Mouse (Mus musculus) splenic B cell, adult 2 months (primary cell): ENCODE measurements around the gene Ppp1r14c.
"Not testable (repeated sequence)": the region's sequence is repeated elsewhere in the genome, so short reads cannot be mapped to it uniquely, and the experiment has no call there.

Experiments used
- DNase-seq: peaks from one replicate; pipeline ENCODE4 v3.0.0-alpha.2; 2011; ENCODE audit warnings: low read depth, low spot score
- H3K27me3 ChIP-seq: 2 replicates; pipeline ENCODE4 v1.6.1; 2012; ENCODE audit warnings: mild to moderate bottlenecking, low read length, moderate library complexity, mixed read lengths; ENCODE audit not compliant: control insufficient read depth, poor library complexity, insufficient read depth, severe bottlenecking
- H3K36me3 ChIP-seq: 2 replicates; pipeline ENCODE4 v1.6.1; 2012; ENCODE audit warnings: mild to moderate bottlenecking, low read length, moderate library complexity, mixed read lengths; ENCODE audit not compliant: control insufficient read depth, poor library complexity, insufficient read depth, severe bottlenecking

Ppp1r14c gene

DNA sequence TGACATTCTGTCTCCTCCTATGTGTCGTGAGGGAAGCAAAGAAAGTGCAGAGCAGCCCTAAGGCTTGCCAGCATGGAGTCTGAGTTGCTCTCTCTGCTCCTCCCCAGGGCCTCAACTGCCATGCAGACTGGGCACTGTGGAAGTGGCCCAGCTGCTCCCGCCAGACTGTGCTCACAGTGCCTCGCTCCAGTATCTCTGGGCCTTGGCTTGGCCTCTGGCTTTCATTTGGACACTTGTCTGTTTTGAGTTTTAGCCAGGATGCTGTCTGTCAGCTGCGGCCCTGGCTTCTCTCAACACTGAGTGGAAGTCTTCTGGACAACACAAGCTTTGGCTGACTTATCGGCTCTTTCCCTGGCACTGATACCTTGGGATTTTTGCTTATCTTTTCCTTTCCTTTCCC is 49.0 kb downstream of the Ppp1r14c start:
- no peaks in the 10 kb centered on the region for H3K36me3 ChIP-seq
- H3K27me3 ChIP-seq, result no peaks in the 10 kb centered on the region
- no peak for DNase-seq

DNA sequence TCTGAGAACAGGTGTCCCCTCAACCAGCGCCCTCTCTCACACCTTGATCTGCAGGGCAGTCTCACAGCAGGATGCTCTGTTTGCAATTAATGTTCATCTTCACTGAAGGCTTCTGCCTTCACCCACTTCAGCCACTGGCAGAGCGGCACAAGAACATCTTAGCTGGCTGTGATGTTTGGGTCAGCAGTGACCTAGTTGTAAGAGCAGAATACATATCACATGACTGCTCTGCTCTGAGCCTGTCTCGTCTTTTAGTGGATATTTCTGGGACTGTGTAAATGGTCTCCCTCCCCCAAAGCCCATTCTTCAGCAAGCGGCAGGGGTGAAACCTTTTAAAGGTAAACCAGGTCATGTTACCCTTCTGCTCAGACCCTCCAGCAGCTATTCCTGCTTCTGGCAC is 50.7 kb downstream of the Ppp1r14c start:
- no peak for DNase-seq
- no peaks in the 10 kb centered on the region for H3K36me3 ChIP-seq
- H3K27me3 ChIP-seq, result no peaks in the 10 kb centered on the region

DNA sequence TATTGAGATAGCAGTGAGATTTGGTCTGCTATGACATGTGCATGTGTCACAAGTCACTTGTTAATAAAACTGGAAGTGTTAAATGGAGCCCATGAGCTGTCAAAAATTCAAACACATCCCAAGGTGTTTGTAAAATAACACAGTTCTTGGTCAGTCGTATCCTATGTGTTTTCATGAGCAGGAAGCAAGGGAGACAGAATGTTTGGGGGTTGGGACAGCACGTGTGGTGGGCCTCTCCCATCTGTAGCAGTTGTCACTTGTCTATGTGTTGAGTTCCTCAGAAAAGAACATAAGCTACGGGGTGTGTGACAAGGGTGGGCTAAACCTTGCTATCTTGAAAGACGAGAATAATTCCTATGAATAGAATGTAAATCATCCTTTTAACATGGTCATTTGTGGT is 51.6 kb downstream of the Ppp1r14c start:
- no peak for DNase-seq
- H3K36me3 ChIP-seq, result no peaks in the 10 kb centered on the region
- H3K27me3 ChIP-seq, result no peaks in the 10 kb centered on the region

- Histone ChIP-seq H3K27me3 (no peaks in the 10 kb centered on the region), H3K36me3 (no peaks in the 10 kb centered on the region)
- no peak for DNase-seq
Observed at GRCm38 (mm10) chr10:3424016-3424415, 58.2 kb downstream of the Ppp1r14c start.

DNA sequence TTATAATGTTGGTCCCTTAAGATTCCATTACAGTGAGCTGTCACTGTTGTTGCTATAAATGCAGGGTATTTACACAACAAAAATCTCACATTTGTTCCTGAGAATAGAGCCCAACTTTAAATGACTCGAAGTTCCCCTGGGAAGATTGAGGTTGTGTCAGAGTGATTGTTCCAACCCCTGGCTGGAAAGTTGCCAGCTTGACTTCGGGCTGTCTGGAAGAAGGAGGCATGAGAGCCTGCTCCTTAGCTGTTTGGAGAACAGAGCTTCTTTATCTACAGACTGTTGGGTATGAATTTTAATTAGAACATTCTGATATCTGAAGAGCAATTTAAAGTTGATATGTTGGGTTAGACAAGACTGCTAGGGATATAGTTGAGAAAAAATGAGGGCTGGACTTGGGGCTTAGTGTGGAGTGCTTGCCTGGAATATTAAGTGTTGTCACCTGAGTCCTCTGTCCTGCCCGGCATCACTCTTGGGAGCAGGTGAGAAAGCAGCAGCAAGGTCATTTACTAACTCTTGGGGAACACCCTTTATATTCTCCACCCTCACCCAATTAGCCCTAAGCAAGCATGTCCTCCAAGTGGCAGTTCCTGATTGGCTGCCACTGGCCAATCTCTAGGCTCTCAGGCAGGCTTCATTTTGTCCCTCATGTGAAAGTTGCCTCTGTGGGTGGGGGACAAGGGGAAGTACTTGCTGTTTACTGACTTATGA is 62.0 kb downstream of the Ppp1r14c start:
- Histone ChIP-seq H3K36me3 (no peaks in the 10 kb centered on the region), H3K27me3 (no peaks in the 10 kb centered on the region)
- no peak for DNase-seq

GRCm38 (mm10) chr10:3434848-3435474 is 69.1 kb downstream of the Ppp1r14c start:
- no peak for DNase-seq

DNA sequence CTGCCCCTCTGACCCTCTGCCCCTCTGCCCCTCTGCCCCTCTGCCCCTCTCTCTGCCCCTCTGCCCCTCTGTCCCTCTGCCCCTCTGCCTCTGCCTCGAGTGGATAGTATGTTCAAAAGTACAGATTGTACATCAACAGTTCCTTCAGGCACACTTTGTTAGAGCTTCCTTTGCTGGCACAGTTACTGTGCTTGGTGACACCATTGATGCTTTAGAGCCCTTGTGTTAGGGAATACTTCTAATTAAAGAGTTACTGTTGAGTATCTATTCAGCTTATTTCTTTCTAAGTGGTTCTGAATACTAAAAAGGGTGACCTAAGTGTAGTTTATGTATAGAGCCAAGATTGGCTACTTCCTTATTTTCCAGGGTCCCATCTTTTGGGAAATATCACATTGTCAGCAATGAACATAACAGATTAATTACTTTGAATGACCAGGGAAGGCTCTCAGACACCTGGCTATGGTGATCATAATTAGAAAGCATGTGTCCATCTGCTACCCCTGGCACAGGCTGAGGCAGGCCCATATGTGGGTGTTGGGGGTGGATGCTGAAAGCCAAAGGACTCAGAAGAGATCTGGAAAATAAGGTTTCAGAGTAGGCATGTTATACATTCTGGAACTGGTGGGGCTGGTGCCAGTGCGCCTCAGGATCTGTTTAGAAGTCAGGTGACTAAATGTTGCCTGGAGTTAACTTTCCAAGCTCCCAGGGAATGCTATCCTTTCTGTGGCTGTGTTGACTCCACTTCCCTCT is 75.0 kb downstream of the Ppp1r14c start:
- Histone ChIP-seq H3K27me3 (no peaks in the 10 kb centered on the region), H3K36me3 (no peaks in the 10 kb centered on the region)
- no peak for DNase-seq

More at GRCm38 (mm10) chr10:3434848-3435474, 69.1 kb downstream of the Ppp1r14c start:
- Histone ChIP-seq H3K36me3 (no peaks in the 10 kb centered on the region), H3K27me3 (no peaks in the 10 kb centered on the region)

- H3K27me3 ChIP-seq, DNase-seq, H3K36me3 ChIP-seq: not testable (repeated sequence)
Observed at GRCm38 (mm10) chr10:3446748-3447147, 80.9 kb downstream of the Ppp1r14c start.

DNA sequence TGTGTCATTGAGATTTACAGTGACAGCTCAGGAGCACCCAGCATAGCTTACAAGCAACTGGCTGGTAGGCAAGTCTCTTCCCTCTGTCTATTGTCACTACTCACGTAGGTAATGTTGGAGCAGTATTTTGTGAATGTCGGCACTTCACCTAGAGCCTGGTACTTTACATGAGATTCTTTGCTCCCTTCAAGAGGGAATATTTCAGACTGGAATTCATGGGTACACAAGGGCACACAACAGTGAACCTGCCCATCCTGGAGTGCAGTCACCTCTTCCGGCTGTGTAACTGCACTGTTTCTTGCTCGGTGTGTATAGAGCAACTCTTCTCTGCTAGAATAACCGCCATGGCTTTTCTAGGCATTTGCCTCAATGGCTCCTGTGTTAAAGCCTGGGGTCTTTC is 82.8 kb downstream of the Ppp1r14c start:
- no peaks in the 10 kb centered on the region for H3K27me3 ChIP-seq
- no peak for DNase-seq
- H3K36me3 ChIP-seq, result no peaks in the 10 kb centered on the region

DNA sequence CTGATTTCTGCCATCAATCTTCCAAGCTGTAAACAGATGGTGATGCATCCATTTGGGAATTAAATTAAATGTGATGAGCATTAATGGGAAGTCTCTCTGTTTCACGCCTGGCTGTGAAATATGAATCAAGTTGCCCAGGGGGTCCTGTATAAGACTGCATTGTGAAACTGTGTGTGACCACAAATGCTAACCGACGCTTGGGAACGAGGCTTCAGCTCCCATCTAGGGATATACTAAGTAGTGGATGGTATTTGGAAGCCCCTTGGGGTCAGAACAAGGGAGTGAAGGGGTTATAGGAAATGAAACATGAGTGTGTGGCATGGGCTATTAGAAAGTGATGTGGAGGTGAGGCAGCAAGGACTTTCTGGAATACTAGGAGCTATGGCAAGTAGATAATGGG is 86.1 kb downstream of the Ppp1r14c start:
- Histone ChIP-seq H3K27me3 (no peaks in the 10 kb centered on the region), H3K36me3 (no peaks in the 10 kb centered on the region)
- no peak for DNase-seq

GRCm38 (mm10) chr10:3452822-3453475 is 87.1 kb downstream of the Ppp1r14c start:
- no peak for DNase-seq
- Histone ChIP-seq H3K36me3 (no peaks in the 10 kb centered on the region), H3K27me3 (no peaks in the 10 kb centered on the region)

DNA sequence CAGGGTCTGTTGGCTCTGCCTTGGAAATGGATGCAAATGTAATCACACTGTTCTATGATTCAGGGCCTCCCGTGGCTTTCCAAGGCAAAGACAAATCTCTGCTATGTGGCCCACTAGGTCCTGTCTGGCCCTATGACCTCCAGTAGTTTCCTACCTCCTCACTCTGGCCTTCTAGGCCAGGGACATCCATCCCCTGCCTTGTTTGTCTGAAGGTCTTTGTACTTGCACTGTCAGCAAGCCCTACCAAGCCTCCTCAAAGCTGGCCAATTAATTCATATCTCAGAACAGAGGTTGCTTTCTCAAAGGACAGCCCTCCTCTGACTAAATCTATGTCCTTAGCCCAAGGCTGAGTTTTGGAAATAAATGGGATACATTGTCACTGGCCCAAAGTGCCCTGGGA is 92.8 kb downstream of the Ppp1r14c start:
- no peak for DNase-seq
- no peaks in the 10 kb centered on the region for H3K36me3 ChIP-seq
- no peaks in the 10 kb centered on the region for H3K27me3 ChIP-seq

DNA sequence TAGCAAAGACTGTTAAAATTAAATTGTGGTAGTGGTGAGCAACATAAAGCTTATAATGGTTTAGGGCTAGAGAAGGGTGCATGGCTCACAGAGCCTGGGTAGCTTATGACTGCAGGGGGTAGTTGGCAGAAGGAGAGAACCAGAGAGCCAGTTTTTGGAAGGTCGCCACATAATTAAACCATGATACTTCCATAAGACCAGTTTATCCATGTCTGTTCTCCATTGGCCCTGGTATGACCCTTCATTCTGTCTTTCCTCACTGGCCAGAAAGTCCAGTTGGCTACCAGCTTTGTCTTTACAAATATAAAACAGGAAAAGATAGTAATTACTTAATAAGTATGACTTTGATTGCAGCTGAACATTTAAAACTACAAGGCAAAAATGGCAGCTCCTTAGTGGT is 95.0 kb downstream of the Ppp1r14c start:
- Histone ChIP-seq H3K27me3 (no peaks in the 10 kb centered on the region), H3K36me3 (no peaks in the 10 kb centered on the region)
- DNase-seq, result no peak

DNA sequence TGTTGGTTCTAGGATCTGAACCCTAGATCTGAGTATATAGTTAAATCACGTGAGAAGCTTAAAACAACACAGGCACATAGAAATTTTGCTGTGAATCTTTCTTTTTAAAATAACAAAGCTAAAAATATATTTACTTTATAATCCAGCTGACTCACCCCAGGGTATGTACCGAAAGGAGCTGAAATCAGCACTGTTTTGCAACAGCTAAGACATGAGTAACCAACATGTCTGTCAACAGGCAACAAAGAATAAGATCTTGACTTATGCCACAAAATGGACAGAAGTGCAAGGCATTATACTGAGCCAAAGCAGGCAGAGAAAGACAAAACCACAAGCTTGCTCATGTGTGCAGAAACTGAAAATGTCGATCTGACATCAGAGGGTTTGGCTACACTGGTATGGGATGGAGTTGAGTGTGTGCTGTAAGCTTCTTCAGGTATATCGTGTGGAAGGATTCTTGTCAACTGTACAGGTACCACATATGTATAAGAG is 100.3 kb downstream of the Ppp1r14c start:
- H3K27me3 ChIP-seq, result no peaks in the 10 kb centered on the region
- no peaks in the 10 kb centered on the region for H3K36me3 ChIP-seq

DNA sequence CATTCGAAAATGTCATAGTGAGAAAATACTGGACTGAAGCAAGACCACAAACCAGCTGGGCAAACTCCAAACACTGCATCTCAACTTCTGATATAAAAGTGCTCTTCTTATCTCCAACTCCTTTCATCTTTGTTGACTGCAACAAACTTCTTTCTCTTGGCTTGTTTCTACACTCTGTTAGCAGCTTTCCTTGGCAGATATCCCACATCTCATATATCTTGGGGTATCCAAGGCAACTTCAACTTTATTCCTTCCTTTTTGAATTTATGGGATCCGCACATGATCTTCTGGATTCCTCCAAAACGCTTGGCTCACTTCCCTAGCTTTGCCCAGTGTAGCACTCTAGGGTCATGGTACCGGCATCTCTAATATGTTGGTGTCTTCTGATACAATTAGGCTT is 102.7 kb downstream of the Ppp1r14c start:
- no peaks in the 10 kb centered on the region for H3K36me3 ChIP-seq
- DNase-seq, result no peak
- H3K27me3 ChIP-seq, result no peaks in the 10 kb centered on the region

More for the DNA sequence above, 100.3 kb downstream of the Ppp1r14c start:
- DNase-seq, result no peak
